Mouse (Mus musculus) midbrain, embryonic 16.5 days (tissue): ENCODE results near the gene Prph2. TPM values are rescaled to one million over a fixed set of nuclear protein-coding genes. Genes with fewer than 3 reads are reported as not detected.

Experiments used
- ATAC-seq: fragments of 200-750 bp; cut with Nextera tagmentation; 2 replicates; pipeline ENCODE4 v1.8.0; 2017; ENCODE audit warnings: moderate TSS enrichment
- H3K27ac ChIP-seq: fragments of 300-500 bp; sonication (generic); 2 replicates; pipeline ENCODE4 v1.5.1; 2014; ENCODE audit warnings: mild to moderate bottlenecking, low read length, mixed read lengths
- H3K27me3 ChIP-seq: fragments of 300-500 bp; sonication (generic); 2 replicates; pipeline ENCODE4 v1.6.1; 2014; ENCODE audit warnings: low read depth, low read length, mixed read lengths; ENCODE audit not compliant: control insufficient read depth, insufficient read depth
- H3K36me3 ChIP-seq: fragments of 300-500 bp; sonication (generic); 2 replicates; pipeline ENCODE4 v1.6.1; 2014; ENCODE audit warnings: mild to moderate bottlenecking, low read length, moderate library complexity, mixed read lengths; ENCODE audit not compliant: control insufficient read depth, insufficient read depth
- H3K4me1 ChIP-seq: fragments of 300-500 bp; sonication (generic); 2 replicates; pipeline ENCODE4 v1.6.1; 2014; ENCODE audit warnings: mild to moderate bottlenecking, low read length, mixed read lengths; ENCODE audit not compliant: control insufficient read depth, insufficient read depth
- H3K4me2 ChIP-seq: fragments of 300-500 bp; sonication (generic); 2 replicates; pipeline ENCODE4 v1.6.1; 2014; ENCODE audit warnings: mild to moderate bottlenecking, low read length, mixed read lengths
- H3K4me3 ChIP-seq: fragments of 300-500 bp; sonication (generic); 2 replicates; pipeline ENCODE4 v1.5.1; 2014; ENCODE audit warnings: low read depth, mild to moderate bottlenecking, low read length, moderate library complexity, mixed read lengths
- H3K9ac ChIP-seq: fragments of 300-500 bp; sonication (generic); 2 replicates; pipeline ENCODE4 v1.6.1; 2014; ENCODE audit warnings: low read depth, low read length, mixed read lengths
- H3K9me3 ChIP-seq: fragments of 300-500 bp; sonication (generic); replicated peaks from 2 replicates; pipeline ENCODE4 v1.6.1; 2014; ENCODE audit warnings: mild to moderate bottlenecking, low read length, mixed read lengths; ENCODE audit not compliant: control insufficient read depth, poor library complexity, severe bottlenecking
- WGBS: fragments of 180-500 bp; shearing (Covaris S2); extraction: QIAGEN DNeasy Blood & Tissue Kit; methylation state at CpG from one replicate; pipeline ENCODE4 v1.1.7; 2014; 5-methylcytosine and 5-hydroxymethylcytosine counted together
- polyA plus RNA-seq: library from polyadenylated mRNA; unstranded; fragments of >200 nt; fragmentation: Nextera tagmentation; extraction: Ambion mirVana; gene quantifications from 2 replicates; pipeline ENCODE4 v1.2.1, GENCODE M21; 2015

Prph2 gene
- polyA plus RNA-seq, 1 experiment from 2014 or later = not detected

DNA sequence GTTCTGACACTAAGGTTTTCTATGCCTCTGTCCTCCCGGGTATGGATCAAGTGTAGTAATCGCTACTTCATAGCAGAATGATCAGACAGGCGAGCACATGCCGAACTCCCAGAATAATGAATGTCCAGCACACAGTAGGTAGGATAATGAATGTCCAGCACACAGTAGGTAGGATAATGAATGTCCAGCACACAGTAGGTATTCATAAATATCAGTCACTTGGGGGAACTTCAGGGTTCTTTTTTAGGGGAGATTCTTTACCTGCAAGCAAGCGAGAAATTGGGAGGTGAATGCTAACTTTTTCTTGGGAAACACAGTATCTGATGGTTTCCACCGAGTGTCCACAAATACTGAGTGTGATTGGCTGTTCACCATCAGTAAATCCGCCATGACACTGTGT lies 62.3 kb downstream of the Prph2 start:
- H3K4me3 ChIP-seq = no peak overlapping the region
- H3K27ac ChIP-seq = no peak overlapping the region
- no peaks in the 10 kb centered on the region for H3K4me1 ChIP-seq
- WGBS = 95% methylated on average over 7 of the region's 7 CpGs
- no peak overlapping the region for H3K9ac ChIP-seq
- ATAC-seq = no peak
- H3K27me3 ChIP-seq = no peaks in the 10 kb centered on the region
- H3K9me3 ChIP-seq = no peaks in the 10 kb centered on the region
- no peak overlapping the region for H3K4me2 ChIP-seq
- peaks cover 69% of the 10 kb centered on the region for H3K36me3 ChIP-seq

Other genes starting within 250 kb of the Prph2 start
- gene Rrp36, start 236.1 kb upstream of the Prph2 start, polyA plus RNA-seq = 51.8 and 52.4 TPM in 2 replicates
- gene Mea1, start 231.7 kb upstream of the Prph2 start, polyA plus RNA-seq = 285 and 318 TPM in 2 replicates
- gene Klhdc3, start 229.5 kb upstream of the Prph2 start, polyA plus RNA-seq = 173 TPM in 2 replicates
- 94.8 and 102 TPM in 2 replicates for gene Ppp2r5d, start 205.3 kb upstream of the Prph2 start, polyA plus RNA-seq
- gene Pex6, start 199.0 kb upstream of the Prph2 start, polyA plus RNA-seq = 22.6 and 22.7 TPM in 2 replicates
- 0.68 and 0.83 TPM in 2 replicates for gene Gnmt, start 181.3 kb upstream of the Prph2 start, polyA plus RNA-seq
- gene Cnpy3, start 158.2 kb upstream of the Prph2 start, polyA plus RNA-seq = 67.7 and 67.8 TPM in 2 replicates
- not detected in 2 replicates for gene Ptcra, start 146.7 kb upstream of the Prph2 start, polyA plus RNA-seq
- 48.1 and 53.7 TPM in 2 replicates for gene 2310039H08Rik, start 137.8 kb upstream of the Prph2 start, polyA plus RNA-seq
- gene Rpl7l1, start 127.8 kb upstream of the Prph2 start, polyA plus RNA-seq = 78.4 and 84.2 TPM in 2 replicates
- gene Bicral, start 52.0 kb upstream of the Prph2 start, polyA plus RNA-seq = 9.5 and 10.9 TPM in 2 replicates
- 49.5 and 52.6 TPM in 2 replicates for gene Tbcc, start 19.8 kb upstream of the Prph2 start, polyA plus RNA-seq
- gene Ubr2, start 100.1 kb downstream of the Prph2 start, polyA plus RNA-seq = 14.3 and 14.7 TPM in 2 replicates